Mouse (Mus musculus) neural tube, embryonic 14.5 days (tissue): Measurements from ENCODE around the gene 1110008P14Rik. TPM values are rescaled to one million over a fixed set of nuclear protein-coding genes. Genes with fewer than 3 reads are reported as not detected.

Source experiments
- ATAC-seq: fragments of 200-750 bp; cut with Nextera tagmentation; 2 replicates; pipeline ENCODE4 v1.8.0; 2017; ENCODE audit warnings: low read depth, mild to moderate bottlenecking, moderate TSS enrichment, moderate library complexity
- H3K27ac ChIP-seq: fragments of 300-500 bp; sonication (generic); 2 replicates; pipeline ENCODE4 v1.5.1; 2014; ENCODE audit warnings: low read depth, mild to moderate bottlenecking, control low read depth, low read length, moderate library complexity, mixed read lengths
- H3K27me3 ChIP-seq: fragments of 300-500 bp; sonication (generic); 2 replicates; pipeline ENCODE4 v1.6.1; 2014; ENCODE audit warnings: low read length; ENCODE audit not compliant: control insufficient read depth, insufficient read depth
- H3K36me3 ChIP-seq: fragments of 300-500 bp; sonication (generic); 2 replicates; pipeline ENCODE4 v1.6.1; 2014; ENCODE audit warnings: low read length, mixed read lengths; ENCODE audit not compliant: control insufficient read depth, insufficient read depth
- H3K4me1 ChIP-seq: fragments of 300-500 bp; sonication (generic); 2 replicates; pipeline ENCODE4 v1.6.1; 2014; ENCODE audit warnings: low read length; ENCODE audit not compliant: control insufficient read depth, insufficient read depth
- H3K4me2 ChIP-seq: fragments of 300-500 bp; sonication (generic); 2 replicates; pipeline ENCODE4 v1.6.1; 2014; ENCODE audit warnings: mild to moderate bottlenecking, low read depth, low read length, control low read depth
- H3K4me3 ChIP-seq: fragments of 300-500 bp; sonication (generic); 2 replicates; pipeline ENCODE4 v1.5.1; 2014; ENCODE audit warnings: low read depth, low read length, control low read depth, mixed read lengths
- H3K9ac ChIP-seq: fragments of 300-500 bp; sonication (generic); replicated peaks from 2 replicates; pipeline ENCODE4 v1.6.1; 2014; ENCODE audit warnings: low read depth, mild to moderate bottlenecking, control low read depth, low read length, mixed read lengths
- H3K9me3 ChIP-seq: fragments of 300-500 bp; sonication (generic); 2 replicates; pipeline ENCODE4 v1.6.1; 2016; ENCODE audit warnings: low read length; ENCODE audit not compliant: control insufficient read depth
- WGBS: fragments of 180-500 bp; shearing (Covaris S2); extraction: QIAGEN DNeasy Blood & Tissue Kit; methylation state at CpG from one replicate; pipeline ENCODE4 v1.1.7; 2014; 5-methylcytosine and 5-hydroxymethylcytosine counted together
- polyA plus RNA-seq: library from polyadenylated mRNA; unstranded; fragments of >200 nt; fragmentation: Nextera tagmentation; extraction: Ambion mirVana; gene quantifications from 2 replicates; pipeline ENCODE4 v1.2.1, GENCODE M21; 2014

Gene 1110008P14Rik
- 157 and 198 TPM in 2 replicates for polyA plus RNA-seq

GRCm38 (mm10) chr2:32381775-32382223 is at the start of gene 1110008P14Rik:
1110008P14Rik (minus strand) TSS chr2:32381938.
- no peaks in the 10 kb centered on the region; the same call in 1 of the 2 replicates for H3K27me3 ChIP-seq
- H3K9me3 ChIP-seq = no peaks in the 10 kb centered on the region
- peak; percentile 87 for ATAC-seq
- H3K9ac ChIP-seq = peak within 1 kb of the TSS; percentile 65
- H3K4me1 ChIP-seq = peaks cover 11% of the 10 kb centered on the region
- H3K4me3 ChIP-seq = peak within 1 kb of the TSS; percentile 60
- peaks cover 29% of the 10 kb centered on the region for H3K36me3 ChIP-seq
- peak within 1 kb of the TSS; percentile 46 for H3K27ac ChIP-seq
- H3K4me2 ChIP-seq = peak within 1 kb of the TSS; percentile 89
- 0% methylated on average over 30 of the region's 47 CpGs for WGBS

DNA sequence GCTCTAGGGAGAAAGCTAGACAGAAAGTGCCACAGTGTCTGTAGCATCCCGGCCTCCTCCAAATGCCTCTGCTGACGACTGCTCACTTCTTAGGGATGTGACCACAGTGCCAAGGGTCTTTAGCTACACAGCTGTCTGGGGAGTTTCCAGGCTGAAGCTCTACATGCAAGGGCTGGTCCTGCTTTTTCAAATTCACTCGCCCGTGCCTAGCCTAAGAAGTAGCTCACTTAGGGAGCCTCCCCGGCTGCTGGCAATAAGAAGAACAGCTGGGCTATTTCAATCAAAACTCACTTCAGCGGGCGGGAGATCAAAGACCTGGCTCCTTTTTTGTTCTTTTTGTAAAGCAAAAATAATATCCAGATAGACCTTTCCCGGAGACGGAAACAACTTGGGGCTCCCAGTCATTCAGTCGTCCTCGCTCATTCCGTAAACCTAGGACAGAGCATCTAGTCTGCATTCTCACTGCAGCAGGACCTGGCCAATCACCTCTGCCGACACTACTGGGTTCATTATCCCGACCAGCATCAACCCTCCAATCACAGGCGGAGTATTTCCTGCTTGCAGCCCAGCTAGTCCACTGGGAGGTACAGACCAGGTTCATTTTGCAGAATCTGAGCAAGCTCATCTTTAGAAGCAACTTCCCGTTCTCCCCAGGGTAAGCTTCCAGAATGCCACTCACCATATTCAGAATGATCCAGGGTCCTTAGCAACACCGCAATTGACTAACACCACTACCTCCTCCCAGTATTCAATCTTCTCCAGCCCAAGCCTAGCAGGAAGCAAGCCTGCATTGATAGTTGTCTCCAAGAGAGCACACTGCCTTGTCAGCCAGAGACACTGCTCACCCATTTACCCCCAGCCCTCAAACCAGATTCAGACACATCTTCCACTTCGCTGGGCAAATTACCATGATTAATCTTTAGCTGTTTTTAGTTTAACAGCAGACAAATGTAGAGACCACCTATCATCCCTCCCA is 49.3 kb upstream of the 1110008P14Rik start:
- H3K9me3 ChIP-seq = no peaks in the 10 kb centered on the region
- H3K4me1 ChIP-seq = peaks cover 37% of the 10 kb centered on the region
- 6% methylated on average over 18 of the region's 18 CpGs for WGBS
- peak; percentile 95 for ATAC-seq
- no peaks in the 10 kb centered on the region for H3K27me3 ChIP-seq
- peak overlapping the region; percentile 91 for H3K27ac ChIP-seq
- H3K4me2 ChIP-seq = peak overlapping the region; percentile 66
- H3K4me3 ChIP-seq = peak overlapping the region; percentile 54
- peak overlapping the region; percentile 83 for H3K9ac ChIP-seq
- no peaks in the 10 kb centered on the region for H3K36me3 ChIP-seq

GRCm38 (mm10) chr2:32429215-32429891 is 47.6 kb upstream of the 1110008P14Rik start:
- H3K9me3 ChIP-seq = no peaks in the 10 kb centered on the region
- peak overlapping the region; percentile 66 for H3K4me2 ChIP-seq
- ATAC-seq = no peak
- H3K9ac ChIP-seq = peak overlapping the region; percentile 50
- peak overlapping the region; percentile 54 for H3K4me3 ChIP-seq
- H3K4me1 ChIP-seq = peaks cover 39% of the 10 kb centered on the region
- no peaks in the 10 kb centered on the region for H3K36me3 ChIP-seq
- peak overlapping the region; percentile 74 for H3K27ac ChIP-seq
- no peaks in the 10 kb centered on the region for H3K27me3 ChIP-seq
- 60% methylated on average over 4 of the region's 4 CpGs for WGBS

DNA sequence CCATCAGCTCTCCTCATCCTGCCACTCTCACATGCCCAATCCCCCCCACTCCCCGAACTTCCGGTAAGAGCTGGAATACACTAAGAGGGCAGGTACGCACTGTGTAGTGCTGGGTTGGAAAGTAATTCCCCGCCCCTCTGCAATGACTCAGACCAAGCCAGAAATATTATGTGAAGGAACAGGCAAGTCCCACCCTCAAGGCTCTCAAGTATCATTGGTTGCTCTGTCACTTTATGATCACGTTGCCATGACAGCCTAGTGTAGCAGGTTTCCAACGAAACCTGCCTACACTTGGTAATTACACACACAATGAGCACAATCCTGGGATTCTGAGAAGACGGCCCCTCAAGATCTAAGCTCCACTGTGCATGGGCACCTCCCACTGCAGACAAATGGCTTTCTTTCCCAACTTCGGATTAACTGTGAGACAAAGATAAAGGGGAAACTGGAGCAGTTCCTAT is 46.6 kb upstream of the 1110008P14Rik start:
- ATAC-seq = peak; percentile 75
- H3K4me1 ChIP-seq = peaks cover 47% of the 10 kb centered on the region
- WGBS = 24% methylated on average over 8 of the region's 8 CpGs

GRCm38 (mm10) chr2:32427720-32428119 is 46.0 kb upstream of the 1110008P14Rik start:
- Histone ChIP-seq H3K9me3 (no peaks in the 10 kb centered on the region), H3K27ac (peak overlapping the region; percentile 74), H3K4me2 (peak overlapping the region; percentile 66), H3K36me3 (no peaks in the 10 kb centered on the region), H3K4me1 (peaks cover 49% of the 10 kb centered on the region), H3K27me3 (no peaks in the 10 kb centered on the region), H3K4me3 (peak overlapping the region; percentile 54), H3K9ac (0 out of 2 replicates have a peak overlapping the region, but pooled peaks have one; percentile 50)
- no peak for ATAC-seq
- WGBS = 83% methylated on average over 5 of the region's 5 CpGs

More for the DNA sequence above, 46.6 kb upstream of the 1110008P14Rik start:
- Histone ChIP-seq H3K27me3 (no peaks in the 10 kb centered on the region), H3K4me3 (peak overlapping the region; percentile 54), H3K9me3 (no peaks in the 10 kb centered on the region), H3K4me2 (peak overlapping the region; percentile 66), H3K9ac (peak overlapping the region; percentile 50), H3K27ac (peak overlapping the region; percentile 74), H3K36me3 (no peaks in the 10 kb centered on the region)

GRCm38 (mm10) chr2:32426141-32426540 is 44.4 kb upstream of the 1110008P14Rik start:
- H3K9me3 ChIP-seq = no peaks in the 10 kb centered on the region
- no peaks in the 10 kb centered on the region for H3K27me3 ChIP-seq
- no peak overlapping the region for H3K4me3 ChIP-seq
- H3K4me2 ChIP-seq = no peak overlapping the region
- H3K4me1 ChIP-seq = peaks cover 44% of the 10 kb centered on the region
- no peaks in the 10 kb centered on the region; the same call in 1 of the 2 replicates for H3K36me3 ChIP-seq
- no peak for ATAC-seq
- H3K9ac ChIP-seq = no peak overlapping the region
- 97% methylated on average over 1 of the region's 1 CpGs for WGBS
- H3K27ac ChIP-seq = no peak overlapping the region

DNA sequence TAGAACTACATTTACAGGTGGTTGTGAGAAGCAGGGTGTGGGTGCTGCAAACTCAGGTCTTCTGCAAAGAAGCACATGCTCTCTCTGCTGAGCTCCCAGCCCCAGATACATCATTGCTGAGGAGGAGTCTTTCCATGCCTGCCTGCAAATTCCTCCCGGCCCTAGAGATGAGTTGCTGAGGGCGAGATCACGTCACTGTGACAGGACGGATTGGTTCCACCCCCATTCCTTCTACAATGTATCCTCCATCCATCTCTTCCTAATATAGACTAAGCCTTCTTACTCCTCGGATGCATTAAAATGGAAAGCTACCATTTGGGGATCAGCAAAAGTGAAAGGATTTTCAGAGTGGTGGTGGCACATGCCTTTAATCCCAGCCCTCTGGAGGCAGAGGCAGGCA is 43.8 kb upstream of the 1110008P14Rik start:
- no peaks in the 10 kb centered on the region for H3K27me3 ChIP-seq
- WGBS = 80% methylated on average over 5 of the region's 5 CpGs
- no peak overlapping the region for H3K4me3 ChIP-seq
- no peak overlapping the region for H3K9ac ChIP-seq
- H3K9me3 ChIP-seq = no peaks in the 10 kb centered on the region
- no peak overlapping the region for H3K4me2 ChIP-seq
- ATAC-seq = no peak
- peaks cover 4% of the 10 kb centered on the region; the same call in 1 of the 2 replicates for H3K36me3 ChIP-seq
- peaks cover 44% of the 10 kb centered on the region for H3K4me1 ChIP-seq
- H3K27ac ChIP-seq = no peak overlapping the region

GRCm38 (mm10) chr2:32424796-32425195 is 43.1 kb upstream of the 1110008P14Rik start:
- Histone ChIP-seq H3K4me1 (peaks cover 37% of the 10 kb centered on the region), H3K36me3 (peaks cover 11% of the 10 kb centered on the region; the same call in 1 of the 2 replicates), H3K27ac (peak overlapping the region; percentile 16), H3K27me3 (no peaks in the 10 kb centered on the region), H3K4me3 (no peak overlapping the region), H3K9me3 (no peaks in the 10 kb centered on the region), H3K4me2 (no peak overlapping the region), H3K9ac (no peak overlapping the region)
- 69% methylated on average over 3 of the region's 3 CpGs for WGBS
- ATAC-seq = no peak
